Mouse (Mus musculus): ENCODE results near the gene Zbtb42.

Zbtb42 gene

DNA sequence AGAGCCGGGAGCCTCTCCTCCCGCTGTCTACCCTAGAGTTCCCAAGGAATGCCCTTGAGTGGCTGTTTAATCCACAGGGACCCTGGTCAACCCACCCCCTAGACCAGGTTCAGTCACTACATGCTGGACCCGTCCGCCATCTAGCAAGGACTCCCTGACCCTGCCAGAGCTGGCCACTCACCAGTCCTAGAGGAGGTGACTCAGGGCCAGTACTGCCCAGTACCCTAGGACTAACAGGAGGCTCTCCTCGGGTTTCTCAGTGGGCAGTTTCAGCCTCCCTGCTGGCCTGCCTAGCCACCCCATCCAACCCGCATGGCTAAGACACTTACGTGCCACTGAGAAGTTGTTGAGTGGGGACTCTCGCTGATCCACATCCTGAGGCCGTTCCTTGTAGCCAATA is 16.8 kb upstream of the Zbtb42 start:
- DNase-seq: no peak

DNA sequence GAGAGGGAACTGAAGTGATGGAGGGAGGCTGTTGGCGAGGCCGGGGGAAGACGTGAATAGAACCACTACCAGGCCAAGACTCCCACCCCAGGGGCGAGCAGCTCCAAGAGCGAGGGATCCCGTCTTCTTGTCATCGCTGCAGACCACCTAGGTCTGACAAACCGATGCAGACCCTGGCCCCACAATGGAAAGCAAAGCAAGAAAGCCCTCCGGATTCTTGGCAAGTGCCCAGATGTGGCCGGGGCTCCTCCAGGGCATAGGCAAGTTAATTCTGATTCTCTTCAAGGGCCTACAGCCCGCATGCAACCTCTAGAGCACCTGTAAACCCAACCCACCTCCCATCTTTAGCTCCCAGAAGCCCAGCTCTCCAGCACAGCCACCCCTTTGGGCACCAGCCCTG is 15.3 kb upstream of the Zbtb42 start:
- no peak for DNase-seq

DNA sequence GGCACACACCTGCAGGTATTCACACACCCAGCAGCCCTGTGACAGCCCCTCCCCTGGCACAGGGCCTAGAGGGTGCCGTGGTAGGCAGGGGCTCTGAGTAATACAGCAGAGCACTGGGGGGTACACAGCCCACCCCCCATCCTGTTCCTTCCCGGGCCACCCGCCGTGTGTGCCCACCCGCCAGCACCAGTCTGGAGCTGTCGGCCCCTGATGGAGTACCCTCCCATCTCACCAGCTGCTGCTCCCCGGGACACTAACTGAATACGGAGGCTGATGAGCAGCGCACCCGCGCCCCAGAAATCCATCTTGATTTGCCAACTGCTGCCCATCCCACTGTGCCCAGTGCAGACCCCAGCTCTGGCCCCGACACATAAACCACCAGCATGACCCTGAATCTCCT is 14.9 kb upstream of the Zbtb42 start:
- DNase-seq: no peak

DNA sequence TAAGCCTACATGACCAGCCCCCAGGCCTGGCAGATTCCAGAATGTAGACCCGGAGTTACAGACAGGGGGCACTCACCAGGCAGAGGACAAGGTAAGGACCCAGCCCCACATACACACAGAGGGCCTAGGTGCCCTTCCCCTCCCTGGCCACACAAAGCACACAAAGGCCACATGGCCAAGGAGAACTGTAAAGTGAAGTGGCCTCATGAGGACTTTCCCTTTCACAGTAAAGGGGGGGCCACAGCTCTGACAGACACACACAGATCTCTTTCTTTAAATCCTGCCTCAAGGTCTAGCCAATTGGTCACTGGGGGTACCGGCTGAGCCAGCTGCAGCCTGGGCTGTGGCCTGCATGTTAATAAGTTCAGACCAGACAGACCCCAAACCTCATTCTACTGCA is 14.5 kb upstream of the Zbtb42 start:
- DNase-seq: no peak

DNA sequence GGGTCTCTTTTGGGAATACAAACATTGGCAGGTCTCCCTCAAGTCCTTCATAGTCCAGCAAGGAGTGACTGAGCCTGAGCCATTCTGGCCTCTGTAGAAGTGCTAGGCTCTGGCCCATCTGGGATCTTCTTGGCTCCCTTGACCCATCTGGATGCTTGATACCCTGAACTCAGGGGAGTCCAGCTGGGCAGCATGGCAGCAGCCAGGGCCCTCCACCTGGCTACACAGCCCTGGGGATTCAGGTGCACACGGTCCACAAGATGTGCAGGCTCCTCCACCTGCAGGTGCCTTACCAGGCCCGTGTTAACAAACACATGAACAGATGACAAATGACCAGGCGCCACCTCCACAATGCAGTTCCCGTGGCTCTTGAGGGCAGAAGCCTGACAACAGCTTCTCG is 14.0 kb upstream of the Zbtb42 start:
- DNase-seq: no peak

DNA sequence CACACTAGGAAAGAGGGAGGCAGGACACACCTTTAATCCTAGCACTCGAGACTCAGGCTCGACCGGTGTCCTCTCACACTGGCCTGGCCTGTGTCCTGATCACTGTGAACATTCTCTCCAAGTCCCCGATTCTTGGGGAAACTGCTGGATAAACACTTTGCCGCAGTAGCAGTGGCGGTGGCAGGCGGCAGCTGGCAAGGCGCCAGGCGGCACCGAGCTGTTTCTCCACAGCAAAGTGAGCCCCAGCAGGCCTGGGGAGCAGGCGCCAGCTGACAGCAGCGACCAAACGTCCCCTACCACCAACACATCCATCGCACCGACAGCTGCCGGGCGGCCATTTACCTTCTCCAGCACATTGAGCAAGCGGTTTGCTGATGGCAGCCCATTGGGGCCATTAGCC is 13.2 kb upstream of the Zbtb42 start:
- DNase-seq: peak; percentile 96

DNA sequence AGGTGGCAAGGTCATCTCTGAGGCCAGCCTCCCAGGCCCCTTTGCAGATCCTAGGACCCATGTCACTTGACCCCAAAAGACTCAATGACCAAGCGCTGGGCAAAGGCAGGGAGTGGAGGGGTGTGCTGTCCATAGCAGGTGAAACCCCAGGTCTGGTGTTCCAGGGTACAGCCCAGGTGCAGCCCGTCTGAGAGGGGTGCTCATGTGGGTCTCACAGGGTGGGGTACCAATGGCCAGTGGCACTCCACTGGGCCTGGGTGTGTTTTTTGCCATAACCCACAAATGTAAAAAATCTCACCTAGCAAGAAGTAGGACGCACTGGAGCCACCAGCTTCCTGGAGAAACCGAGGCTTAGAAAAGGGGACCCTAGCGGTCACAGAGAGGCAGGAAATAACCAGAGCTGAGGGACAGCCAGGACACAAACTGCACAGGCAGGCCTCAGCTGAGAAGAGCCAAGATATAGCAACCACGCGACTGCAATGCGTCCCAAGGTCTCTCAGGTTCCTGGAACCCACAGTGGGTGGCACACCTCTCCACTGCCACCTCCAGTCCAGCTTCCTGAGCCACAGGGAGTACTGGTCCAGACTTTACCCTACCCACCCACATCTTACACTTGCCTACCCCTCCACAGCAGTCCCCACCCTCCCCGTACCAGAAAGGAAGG is 12.6 kb upstream of the Zbtb42 start:
- peak; percentile 94 for DNase-seq

DNA sequence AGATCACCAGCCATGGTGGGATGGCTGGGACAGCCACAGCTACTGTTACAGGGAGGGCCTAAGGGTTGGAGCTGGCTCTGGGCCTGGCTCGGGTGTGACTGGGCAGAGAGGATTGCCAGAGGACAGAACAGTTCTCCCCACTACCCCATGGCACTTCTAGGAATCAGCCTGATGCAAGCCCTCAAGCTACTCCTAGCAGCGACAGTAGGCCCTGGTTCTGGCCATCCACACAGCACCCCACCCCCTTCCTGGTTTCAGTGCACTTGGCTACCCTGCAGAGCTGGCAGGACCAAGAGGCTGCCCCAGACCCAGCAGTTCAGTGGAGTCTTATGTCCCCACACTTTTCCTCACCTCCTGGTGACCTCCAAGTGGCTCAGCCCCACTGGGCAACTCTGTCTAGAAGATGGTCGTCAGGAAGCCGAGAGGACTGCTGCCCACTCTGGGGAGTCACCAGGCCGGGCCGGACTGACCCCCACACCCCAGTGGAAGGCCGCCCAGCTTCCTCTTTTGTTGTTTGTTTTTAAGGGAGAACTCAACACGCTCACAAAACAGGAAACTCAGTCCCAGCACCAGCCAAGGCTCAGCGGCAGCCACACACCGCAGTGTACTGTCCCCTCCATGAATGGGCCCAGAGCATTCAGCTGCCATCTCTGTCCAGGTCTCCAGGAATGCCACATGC is 10.9 kb upstream of the Zbtb42 start:
- peak; percentile 98 for DNase-seq

DNA sequence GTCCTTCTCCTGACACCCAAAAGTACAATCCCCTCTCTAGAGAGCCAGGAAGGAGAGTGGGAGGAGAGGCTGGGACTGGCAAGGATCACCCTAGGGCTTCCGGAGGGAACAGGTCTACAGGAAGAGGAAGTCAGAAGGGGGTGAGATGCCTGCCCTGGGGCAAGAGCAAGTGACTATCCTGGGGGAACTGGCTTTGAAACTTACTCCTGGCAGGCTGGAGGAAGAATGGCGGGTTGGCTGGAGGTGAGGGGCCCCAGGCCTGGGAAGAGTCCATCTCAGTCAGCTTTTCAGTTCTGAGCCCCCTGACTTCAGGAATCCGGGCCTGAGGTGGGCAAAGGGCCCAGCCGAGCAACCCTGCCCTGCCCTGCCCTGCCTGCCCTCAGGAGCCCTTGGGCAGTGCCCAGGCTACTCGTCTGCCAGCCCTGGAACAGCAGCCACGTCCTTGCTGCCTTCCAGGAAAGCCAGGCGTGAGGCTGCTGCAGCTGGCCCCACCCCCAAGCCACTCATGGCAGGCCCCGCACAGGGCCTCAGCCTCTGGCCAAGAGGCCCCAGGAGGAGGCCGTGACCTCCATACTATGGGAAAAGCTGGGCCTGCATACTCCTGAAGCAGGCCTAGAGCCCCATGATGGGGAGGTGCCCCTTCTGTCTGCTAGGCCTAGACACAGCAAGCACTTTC is 7.8 kb upstream of the Zbtb42 start:
- DNase-seq: peak; percentile 98

DNA sequence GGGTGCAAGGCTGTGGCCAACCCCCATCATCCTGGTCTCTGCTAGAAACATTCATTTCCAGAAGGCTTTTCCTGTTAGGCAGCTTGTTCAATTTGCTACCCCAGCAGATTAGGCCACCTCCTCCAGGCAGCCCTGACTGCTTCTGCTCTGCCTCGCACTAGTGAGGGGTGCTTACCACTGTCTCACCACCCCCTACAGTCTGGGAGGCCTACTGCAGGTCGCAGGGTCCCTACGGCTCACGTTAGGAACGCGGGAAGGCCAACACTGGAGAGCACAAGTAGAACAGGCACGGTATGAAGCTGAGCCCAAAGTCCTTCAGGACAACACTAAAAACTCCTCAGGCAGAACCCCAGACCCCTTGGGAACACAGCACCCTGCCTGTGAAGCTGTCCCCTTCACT is 6.7 kb upstream of the Zbtb42 start:
- no peak for DNase-seq

DNA sequence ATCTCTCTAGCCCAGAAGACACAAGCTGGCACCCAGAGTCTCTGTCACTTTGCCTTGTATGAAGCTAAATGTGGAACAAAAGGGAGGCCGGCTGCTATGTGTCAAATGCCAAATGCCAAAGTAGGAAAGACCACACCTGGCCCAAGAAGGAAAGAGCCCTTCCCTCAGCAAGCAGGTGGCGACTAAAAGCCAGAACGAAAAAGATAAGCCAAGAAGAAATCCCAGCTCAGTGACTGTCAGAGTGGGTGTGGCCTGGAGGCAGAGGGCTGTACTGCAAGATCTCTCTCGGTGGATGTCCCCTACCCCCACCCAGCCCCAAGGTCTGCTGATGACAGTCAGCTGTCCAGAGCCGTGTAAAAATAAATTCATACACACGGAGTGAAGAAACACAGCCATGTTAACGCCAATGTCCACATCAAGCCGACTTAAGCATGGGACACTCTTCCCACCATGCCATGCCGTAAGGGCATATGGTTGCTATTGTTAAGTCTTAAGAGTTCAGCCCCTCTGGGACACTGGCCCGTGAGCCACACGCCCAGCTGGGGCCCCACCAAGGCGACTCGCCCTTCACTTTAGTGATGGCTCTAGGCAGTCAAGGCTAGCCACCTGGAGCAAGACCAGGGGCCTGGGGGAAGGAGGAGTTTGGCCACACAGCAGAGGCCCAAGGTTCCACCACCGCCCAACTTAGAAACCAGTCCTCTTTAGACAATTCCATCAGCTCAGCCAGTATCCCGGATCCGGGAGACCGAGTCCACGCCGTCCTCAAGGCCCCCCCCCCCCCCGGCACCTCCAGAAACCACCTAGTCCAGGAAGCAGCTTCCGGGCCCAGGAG is 5.7 kb upstream of the Zbtb42 start:
- DNase-seq: peak; percentile 97

DNA sequence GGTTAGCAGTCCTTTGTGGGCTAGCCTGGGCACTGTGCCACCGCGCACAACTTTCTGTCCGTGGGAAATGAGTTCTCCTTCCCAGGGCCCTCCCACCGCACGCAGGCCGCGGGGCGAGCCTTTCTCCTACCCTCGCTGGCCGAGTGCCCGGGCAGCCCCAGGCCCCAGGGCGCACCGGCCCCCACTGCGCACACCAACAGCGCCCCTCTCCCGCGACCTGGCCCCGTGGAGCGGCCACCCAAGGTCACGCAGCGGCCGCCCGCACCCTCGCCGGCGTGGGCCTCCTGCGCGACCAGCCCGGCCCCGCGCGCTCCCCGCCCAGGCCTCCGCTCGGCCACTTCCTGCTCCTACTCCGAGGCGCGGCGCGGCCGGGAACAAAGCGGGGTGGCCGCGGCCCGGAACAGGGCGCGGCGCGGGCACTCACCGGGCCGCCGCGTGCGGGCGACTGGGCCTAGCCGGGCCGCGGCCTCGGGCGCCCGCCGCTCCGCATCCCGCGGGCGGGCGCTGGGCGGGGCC is 5.0 kb upstream of the Zbtb42 start:
- DNase-seq: peak; percentile 96

DNA sequence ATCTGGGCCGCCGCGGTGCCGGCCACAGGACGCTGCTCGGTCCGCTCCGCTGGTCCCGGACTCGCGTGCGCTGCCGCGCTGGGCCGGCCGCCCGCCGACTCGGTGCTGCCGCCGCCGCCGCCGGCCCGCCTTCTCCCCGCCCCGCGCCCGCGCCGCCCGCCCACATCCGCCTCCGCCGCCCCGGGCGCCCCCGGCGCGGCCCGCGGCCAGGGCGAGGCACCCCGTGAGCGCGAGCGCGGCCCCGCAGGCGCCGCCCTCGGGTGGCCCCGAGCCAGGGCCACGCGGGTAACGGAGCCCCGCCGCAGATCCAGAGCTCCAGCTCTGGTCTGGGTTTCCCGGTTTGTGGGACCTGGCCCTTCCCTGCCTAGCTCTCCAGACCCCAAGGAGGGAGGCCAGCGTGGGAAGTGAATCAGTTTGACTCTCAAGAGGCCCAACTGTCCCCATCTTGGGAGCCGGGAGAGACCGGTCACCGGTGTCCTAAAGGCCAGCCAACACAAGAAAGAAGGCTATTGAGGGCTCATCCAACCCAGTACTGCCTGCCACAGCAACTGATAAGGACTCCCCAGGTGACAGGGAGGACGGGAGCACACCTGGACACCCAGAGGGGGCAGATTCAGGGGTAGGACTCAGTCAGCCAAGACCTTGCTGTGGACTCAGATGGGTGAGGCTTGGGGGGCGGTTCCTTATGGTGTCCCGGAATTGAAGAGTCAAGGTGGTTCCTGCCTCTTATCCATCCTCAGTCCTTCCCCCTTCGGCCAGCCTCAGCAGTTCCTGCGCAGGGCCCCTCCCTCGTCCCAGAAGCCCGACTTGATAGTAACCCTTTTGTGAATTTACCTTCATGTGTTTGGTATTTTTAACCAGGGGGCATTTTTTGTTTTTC is 4.3 kb upstream of the Zbtb42 start, which contains the start of gene Akt1:
Akt1 (minus strand) TSS at position 753 of the 880 bp plus-strand sequence.
- DNase-seq: peak; percentile 99

DNA sequence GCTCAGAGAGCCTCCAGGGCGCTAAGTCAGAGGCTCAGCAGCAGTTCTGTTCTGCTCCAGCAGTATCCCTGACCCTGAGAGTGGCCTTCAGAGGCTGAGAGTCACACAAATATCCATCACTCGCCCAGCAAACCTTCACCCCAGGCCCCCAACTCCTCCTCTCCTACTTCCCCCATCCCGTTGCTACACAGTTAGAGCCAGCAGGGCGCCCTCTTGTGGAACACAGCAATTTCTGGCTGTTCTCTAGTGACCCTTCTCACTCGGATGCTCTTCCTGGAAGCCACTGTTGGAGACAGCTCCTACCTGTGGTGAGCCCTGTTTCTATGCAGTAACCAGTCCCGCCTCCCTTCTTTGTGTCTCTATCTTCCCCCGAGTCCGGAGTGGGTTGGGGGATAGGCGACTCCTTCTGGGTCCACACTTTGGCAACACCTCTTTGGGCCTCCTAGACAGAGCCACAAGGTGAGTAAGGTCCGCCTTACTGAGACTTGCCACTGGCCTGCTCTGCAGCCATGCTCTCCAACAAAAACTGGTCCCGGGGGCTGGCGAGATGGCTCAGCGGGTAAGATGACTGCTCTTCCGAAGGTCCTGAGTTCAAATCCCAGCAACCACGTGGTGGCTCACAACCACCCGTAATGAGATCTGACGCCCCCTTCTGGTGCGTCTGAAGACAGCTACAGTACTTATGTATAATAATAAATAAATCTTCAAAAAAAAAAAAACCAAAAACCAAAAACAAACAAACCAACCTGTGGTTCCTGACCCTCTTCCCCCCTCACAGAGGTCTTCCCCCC is 3.2 kb upstream of the Zbtb42 start:
- DNase-seq: peak; percentile 98

DNA sequence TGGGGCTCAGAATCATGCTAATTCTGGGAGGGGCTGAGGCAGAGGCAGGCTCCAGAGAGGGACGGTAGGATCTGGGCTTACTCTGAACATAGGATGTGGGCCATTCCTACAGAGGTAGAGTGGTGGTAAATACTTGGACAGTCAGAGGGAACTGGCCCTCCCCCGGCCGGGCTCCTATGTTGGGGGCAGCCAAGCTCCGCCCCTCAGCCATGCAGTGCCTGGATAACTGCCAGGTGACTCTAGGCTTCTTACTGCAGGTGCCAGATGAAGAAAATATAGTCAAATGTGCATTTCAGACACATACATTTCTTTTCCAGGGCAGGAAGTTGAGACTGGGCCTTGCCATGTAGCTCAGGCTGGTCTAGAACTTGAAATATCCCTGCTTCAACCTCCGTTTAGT is 1.6 kb upstream of the Zbtb42 start:
- no peak for DNase-seq

DNA sequence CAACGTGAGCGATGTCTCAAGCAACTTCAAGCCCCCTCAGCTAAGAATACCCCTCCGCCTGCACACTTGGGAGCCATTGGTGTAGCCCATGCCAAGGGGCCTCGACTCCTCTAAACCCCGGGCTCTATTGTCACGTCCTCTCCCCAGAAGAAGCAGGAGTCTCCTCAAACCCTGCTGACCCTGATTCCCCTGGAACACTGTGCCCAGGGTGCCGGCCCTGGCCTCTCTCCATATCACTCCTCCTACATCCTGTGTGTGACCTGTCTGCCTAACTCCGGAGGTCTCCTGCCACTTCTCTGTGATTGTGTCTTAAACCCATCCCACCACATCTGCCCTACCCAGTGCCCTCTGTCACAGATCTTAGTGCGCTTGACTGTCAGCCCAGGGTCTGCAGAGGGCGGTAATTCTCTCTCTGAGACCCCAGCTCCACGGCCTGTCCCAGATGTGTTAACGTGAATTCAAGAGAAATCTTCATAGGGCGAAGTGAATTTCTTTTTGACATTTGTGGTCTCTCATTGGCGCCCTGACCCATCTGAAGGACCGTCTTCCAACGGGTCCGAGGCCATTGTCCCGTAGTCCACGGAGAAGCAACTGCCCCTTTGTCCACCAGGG is 579 bp upstream of the Zbtb42 start:
- DNase-seq: peak; percentile 93

DNA sequence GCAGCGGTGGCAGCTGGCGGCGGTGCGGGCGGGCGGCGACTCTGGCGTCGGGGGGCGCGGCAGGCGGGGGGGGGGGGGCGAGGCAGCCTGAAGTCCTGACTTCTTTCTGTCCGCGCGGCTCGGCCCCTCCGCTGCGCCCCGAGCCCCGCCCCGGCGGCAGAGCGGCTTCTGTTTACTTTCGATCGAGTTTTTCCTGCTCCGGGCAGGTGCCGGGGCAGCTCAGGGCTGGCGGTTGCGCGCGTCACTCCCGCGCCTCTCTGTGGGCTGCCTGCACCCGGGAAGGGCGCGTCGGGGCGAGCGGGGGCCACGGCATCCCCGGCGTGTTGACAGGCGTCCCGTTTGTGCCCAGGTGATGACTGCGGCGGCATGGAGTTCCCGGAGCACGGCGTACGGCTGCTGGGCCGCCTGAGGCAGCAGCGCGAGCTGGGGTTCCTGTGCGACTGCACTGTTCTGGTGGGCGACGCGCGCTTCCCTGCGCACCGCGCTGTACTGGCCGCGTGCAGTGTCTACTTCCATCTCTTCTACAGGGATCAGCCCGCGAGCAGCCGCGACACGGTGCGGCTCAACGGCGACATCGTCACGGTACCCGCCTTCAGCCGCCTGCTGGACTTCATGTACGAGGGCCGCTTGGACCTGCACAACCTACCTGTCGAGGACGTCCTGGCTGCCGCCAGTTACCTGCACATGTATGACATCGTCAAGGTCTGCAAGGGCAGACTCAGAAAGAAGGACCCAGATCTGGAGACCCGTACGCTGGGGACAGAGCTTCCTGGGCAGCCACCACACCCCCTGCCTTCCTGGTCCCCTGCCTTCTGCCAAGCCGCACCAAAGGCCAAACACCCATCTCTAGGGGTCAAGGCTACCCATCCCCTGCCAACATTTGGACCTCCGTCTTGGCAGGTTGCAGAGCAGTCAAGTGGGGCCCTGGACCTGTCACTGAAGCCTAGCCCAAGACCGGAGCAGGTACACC is 684 bp downstream of the Zbtb42 start:
- DNase-seq: peak; percentile 93

DNA sequence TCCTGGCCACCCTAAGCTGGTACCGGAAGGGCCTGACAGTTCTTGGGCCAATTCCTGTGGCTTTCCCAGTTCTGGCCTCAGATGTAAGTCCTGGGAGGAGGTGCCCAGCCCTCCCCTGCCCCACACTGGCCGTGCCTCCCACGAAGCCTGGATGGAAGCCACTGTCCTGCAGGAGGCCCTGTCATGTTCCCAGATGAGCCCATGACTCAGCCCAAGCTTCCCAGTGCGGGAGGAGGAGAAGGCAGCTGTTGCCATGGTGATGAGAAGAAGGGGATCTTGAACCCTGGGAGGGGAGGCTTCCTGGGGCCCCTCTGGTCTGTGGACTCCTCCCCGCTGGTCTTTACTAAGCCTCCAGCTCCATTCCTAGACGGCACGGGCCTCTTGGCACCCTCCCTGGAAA is 4.7 kb downstream of the Zbtb42 start:
- no peak for DNase-seq

DNA sequence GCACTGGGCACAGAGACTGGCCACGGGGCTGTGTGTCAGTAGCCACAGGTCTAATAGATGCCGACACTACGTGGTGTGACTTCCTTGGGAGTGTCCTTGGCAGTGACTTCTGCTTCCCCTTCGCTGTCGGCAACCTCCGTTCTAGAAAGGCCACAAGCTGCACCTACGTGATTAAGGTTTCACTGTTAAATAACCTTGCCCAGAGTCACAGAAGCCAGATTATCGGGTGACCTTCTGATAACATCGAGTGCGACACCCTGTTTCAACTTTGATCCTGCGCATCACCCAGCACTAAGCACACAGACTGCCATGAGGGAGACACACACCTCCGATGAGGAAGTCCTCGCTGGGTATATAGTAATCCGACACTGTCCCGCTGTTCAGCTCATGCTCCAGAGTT is 9.8 kb downstream of the Zbtb42 start:
- DNase-seq: no peak

All from heart, adult 11 months (tissue).